In genomic region chr11:76524947-76525346, GRCm38 (mm10) we compare ENCODE assay signal across 8 mouse cellular contexts.
A peak's percentile ranks its signal among the peaks of the same experiment; 100 is the strongest.
DNase-seq lines count a peak whose midpoint lies in the region; ATAC-seq lines count a peak whose summit lies in the region.

No protein-coding gene starts in this region.

- no peak overlapping the region for H3K27ac ChIP-seq in lung, embryonic 16.5 days (ENCODE audit: low read length)

- no peak overlapping the region for H3K4me2 ChIP-seq in lung, embryonic 16.5 days (ENCODE audit: low read depth, low read length)

- H3K4me3 ChIP-seq in lung, embryonic 16.5 days (ENCODE audit: low read length) = no peak overlapping the region

- no peaks in the 10 kb centered on the region for H3K4me1 ChIP-seq in lung, embryonic 16.5 days (replicated peaks; ENCODE audit: control insufficient read depth, insufficient read depth, low read length)

- H3K36me3 ChIP-seq in lung, embryonic 16.5 days (ENCODE audit: control insufficient read depth, insufficient read depth, low read length) = no peaks in the 10 kb centered on the region

- DNase-seq in frontal cortex, adult 2 months (ENCODE audit: extremely low spot score in 1 of 2, low spot score in 1 of 2) = peak; percentile 53 to 88
- DNase-seq in T-cell, adult 2 months (ENCODE audit: low spot score) = peak; percentile 59
- peak; percentile 84 to 87 for DNase-seq in cerebellum, postnatal 14 days
- peak; percentile 74 for DNase-seq in kidney, postnatal 10 days
- DNase-seq in ovary, postnatal 36 days (ENCODE audit: low spot score) = peak; percentile 35

- no peaks in the 10 kb centered on the region for H3K9me3 ChIP-seq in lung, embryonic 16.5 days (ENCODE audit: control insufficient read depth, low read length)

- 12% methylated on average over 8 of the region's 8 CpGs for WGBS in lung, embryonic 16.5 days

- no peak overlapping the region for H3K9ac ChIP-seq in lung, embryonic 16.5 days (ENCODE audit: low read length)

- no peaks in the 10 kb centered on the region for H3K27me3 ChIP-seq in lung, embryonic 16.5 days (ENCODE audit: control insufficient read depth, insufficient read depth, low read depth, low read length)

- no peak for ATAC-seq in frontal cortex, adult (ENCODE audit: low TSS enrichment)
- ATAC-seq in granulocyte monocyte progenitor cell, adult 5-6 weeks (replicated peaks; ENCODE audit: poor library complexity, severe bottlenecking) = peak; percentile 86
- peak; percentile 36; the same call in 1 of the 2 replicates for ATAC-seq in lung, embryonic 16.5 days (ENCODE audit: low read depth)

Comparison
In these comparisons a context has a peak if more than half of its experiments do, and no peak if none do; other contexts are left out.
1. DNase-seq: peak in every context shown above with its lines; median percentile 86 in cerebellum, postnatal 14 days; 74 in kidney, postnatal 10 days; 70 in frontal cortex, adult 2 months; 59 in T-cell, adult 2 months; 35 in ovary, postnatal 36 days.